Mouse (Mus musculus) mouse trophoblast stem cell (cell line): ENCODE results near the gene Bptf.
"Not testable (repeated sequence)": the region's sequence is repeated elsewhere in the genome, so short reads cannot be mapped to it uniquely, and the experiment has no call there.

Source experiments
- in situ Hi-C, 2 experiments: fragments of 300-500 bp; cut with MseI, MboI; formaldehyde crosslinking; loops; 2 replicates in 1 of 2; 3 replicates in 1 of 2; pipeline ENCODE4 v1.15.1; 2025

Bptf gene

GRCm38 (mm10) chr11:107113881-107114557 lies 17.9 kb downstream of the Bptf start:
- in situ Hi-C loops = no loop called here

DNA sequence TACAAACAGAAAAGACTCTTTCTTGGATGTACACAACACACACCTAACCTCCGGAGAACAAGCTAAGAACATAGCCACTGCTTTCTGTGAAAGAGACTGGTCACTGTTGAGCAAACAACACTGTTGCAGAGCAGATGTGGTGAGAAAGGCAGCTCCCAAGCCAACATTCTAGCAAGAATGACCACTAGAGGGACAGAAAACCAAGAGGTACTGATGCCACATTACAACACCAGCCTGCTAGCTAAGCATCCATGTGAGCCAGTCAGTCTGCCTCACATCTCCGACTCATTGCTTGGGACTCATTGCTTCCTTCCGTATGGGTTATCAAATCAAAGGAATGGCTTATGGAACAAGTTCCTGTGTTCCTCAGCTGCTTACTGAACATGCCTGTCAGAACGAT lies 18.8 kb downstream of the Bptf start:
- in situ Hi-C loops = no loop called here

GRCm38 (mm10) chr11:107109669-107110068 lies 22.3 kb downstream of the Bptf start:
- in situ Hi-C loops = no loop called here

- in situ Hi-C loops = no loop called here
These were observed 23.0 kb downstream of the Bptf start for GRCm38 (mm10) chr11:107108892-107109291.

DNA sequence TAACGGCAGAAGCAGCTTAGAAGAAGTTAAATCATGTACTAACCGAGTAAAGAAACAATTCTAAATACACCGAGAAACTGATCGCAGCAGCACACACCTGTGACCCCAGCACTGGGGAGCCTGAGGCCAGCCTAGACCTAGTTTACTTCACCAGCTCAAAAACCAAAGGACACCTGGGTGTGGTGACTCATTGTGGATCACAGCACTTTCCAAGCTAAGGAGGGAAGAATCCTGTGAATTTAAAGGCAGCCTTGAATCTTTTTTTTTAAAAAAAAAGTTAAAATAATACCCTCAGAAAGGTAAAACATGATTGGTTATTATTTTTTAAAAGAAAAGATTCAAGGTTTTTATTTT lies 24.2 kb downstream of the Bptf start:
- in situ Hi-C loops = no loop called here

DNA sequence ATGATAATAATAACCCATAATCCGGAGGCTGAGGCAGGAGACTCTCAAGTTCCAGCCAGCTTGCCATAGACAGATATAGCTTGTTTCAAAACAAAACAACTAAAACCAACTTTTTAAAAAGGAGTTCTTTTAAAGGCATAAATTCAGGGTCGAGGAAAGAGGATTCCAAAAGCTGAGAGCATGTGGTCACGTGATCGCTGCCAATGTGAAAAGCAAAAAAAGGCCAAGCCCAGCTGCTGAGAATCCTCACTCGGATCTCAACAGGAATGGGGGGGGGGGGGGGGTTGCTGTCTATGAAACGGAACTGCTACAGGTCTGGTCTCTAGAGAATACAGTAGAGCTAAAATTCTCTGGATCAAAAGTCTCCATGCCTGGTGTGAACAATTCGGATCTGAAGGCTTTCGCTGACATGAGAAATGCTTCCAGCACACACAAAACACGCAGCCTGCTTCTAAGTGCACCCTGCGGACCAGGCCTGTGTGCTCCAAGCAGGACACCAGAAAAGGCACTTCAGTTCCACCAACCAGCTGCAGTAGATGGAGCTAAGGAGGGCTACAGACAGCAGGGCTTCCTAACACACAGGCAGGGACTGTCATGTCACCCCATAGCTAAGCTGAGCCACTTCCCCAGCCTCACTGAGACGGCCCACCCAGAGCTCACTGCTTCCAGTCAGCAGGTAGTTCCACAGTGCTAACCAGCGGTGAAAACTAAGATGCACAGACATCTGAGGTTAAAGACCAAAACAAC lies 24.8 kb downstream of the Bptf start:
- in situ Hi-C loops = no loop called here

DNA sequence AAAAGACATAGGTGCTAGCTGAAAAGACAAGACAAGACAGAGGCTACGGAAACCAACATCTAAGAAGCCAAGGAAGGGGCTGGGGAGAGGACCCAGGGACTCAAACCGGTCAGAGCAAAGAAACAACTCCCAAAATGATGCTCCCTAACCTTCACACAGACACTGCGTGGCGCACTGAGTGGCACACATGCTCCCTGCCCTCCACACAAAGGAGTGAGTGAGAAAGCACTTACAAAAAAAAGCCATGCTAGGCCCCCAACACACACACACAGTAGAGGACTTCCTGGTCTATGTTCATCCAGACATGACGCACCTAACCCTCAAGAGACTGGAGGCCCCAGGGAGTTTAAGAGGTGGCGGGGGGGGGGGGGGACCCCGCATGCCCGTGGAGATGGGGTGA lies 25.5 kb downstream of the Bptf start:
- in situ Hi-C loops = no loop called here

GRCm38 (mm10) chr11:107105227-107105626 lies 26.7 kb downstream of the Bptf start:
- in situ Hi-C loops = no loop called here

DNA sequence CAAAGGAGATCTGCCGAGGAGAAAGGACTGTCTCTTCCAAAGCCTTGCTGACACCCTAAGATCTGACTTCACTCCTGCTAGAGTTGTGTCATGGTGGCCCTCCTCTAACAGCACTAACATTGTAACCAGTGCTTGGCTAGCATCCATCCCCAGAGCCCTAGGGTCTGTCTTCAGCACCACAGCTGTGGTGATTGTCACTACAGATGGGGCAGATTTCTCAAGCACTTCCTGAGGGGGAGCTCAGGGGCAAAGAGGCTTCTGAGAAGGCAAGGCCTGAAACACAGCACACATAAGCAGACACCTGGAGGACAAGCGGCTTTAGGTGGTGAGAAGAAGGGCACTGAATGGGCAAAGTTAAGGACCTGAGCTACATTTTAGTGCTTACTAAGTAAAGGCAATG lies 28.2 kb downstream of the Bptf start:
- in situ Hi-C loops = no loop called here

DNA sequence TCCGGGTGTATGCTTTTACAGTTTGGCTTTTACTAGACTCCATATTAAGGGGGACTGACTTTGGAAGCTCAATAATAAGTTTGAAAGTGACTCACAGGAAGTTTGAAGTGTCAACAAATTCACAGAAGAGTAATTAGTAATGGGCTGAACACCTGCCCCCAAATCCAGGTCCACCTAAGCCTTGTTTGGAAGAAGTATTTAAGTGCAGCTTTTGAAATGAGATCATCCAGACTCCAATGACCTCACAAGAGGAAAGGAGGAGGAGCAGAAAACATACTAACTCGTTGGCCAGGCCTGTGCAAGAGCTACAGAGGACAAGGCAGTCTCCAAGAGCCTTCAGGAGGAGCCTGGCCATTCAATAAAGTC lies 28.7 kb downstream of the Bptf start:
- in situ Hi-C loops = no loop called here

DNA sequence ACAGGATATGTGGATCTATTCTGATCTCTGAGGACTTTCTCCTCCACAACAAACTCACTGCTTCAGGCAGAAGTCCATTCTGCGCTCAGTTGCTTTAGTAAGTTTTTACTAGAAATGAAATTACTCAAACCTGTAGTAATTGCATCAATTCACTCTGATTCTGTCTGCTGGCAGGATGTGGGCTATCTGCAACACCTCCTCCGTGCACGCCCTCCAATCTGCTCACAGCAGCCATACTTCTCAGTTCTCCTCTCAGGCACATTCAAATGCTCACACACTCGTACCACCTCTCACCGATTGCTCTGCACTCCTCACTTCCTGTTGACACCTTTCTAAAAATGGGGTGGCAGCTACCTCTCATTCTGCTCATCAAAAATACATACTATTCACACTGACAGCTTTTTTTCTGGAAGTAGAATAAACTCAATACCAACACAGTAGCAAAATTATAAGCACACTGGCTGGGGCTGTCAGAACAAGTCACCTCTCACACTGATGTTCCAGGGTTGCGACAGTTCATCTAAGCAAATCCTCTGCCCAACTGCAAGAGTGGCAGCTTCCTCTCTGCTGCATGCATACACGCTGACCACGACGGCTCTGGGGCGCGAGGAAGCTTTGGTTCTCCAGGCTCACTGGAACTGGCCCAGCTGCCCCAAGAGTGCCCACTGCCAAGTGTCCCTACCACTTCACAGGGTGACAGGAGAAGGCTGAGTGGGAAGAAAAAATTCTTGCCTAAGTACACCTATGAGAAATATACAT lies 29.3 kb downstream of the Bptf start:
- in situ Hi-C loops = no loop called here

DNA sequence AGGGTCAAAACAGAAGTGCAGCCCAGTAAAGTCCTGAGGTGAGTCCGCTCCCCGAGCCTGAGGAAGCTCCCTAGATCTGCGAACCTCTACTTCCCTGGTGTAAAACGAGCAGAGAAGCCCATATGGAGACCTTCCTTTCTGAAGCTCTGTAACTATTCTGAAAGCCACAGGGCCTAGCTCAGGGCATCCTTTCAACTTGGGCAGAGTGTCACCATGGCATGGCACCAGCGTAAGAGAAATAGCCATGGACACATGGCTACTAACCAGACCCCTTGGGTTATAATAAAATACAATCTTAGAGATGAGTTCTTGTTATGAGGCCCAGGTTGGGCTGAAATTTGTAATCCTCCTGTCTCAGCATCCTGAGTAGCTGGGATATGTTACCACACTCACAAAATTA lies 35.0 kb downstream of the Bptf start:
- in situ Hi-C loops = no loop called here

DNA sequence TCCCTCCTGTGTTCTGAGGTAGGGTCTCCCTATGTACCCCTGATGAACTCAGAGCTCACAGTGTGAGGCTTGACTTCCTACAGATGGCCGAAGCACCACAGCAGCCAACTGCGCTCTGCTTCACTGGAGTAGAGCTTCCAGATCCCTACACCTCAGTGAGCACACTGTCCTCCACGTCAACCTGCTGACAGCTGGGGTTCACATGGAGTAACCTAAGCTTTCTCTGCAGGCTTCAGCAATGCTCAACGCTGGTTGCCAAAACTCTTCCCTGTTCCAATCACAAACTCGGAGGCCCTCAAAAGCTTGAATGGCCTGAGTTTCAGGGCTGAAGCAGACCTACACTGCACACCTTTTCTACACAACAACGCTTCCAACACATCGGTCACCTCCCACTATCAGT lies 38.1 kb downstream of the Bptf start:
- in situ Hi-C loops = no loop called here

DNA sequence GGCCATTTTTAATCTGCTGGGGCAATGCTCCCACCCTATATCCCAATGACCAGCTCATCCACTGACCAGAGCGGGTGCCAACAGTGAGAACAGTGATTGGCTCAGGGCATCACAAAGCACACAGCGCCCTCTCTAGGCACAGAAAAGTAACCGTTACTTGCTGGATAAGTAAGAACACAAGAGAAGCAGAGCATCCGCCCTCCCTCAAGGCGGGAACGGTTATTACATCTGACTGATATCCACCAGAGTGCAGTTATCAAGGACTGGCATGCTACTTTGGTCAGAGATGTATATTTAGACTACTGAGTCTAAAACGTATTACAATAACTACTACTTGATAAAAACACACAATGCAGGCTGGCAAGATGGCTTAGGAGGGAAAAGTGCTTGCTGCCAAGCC lies 39.3 kb downstream of the Bptf start:
- in situ Hi-C loops = no loop called here

- in situ Hi-C loops = no loop called here
These were observed 46.1 kb downstream of the Bptf start for GRCm38 (mm10) chr11:107085866-107086265.

GRCm38 (mm10) chr11:107083480-107083879 lies 48.4 kb downstream of the Bptf start:
- in situ Hi-C loops = no loop called here

GRCm38 (mm10) chr11:107065216-107065785 lies 66.6 kb downstream of the Bptf start:
- in situ Hi-C loops = no loop called here

GRCm38 (mm10) chr11:107064590-107064989 lies 67.3 kb downstream of the Bptf start:
- in situ Hi-C loops = no loop called here

- in situ Hi-C loops = no loop called here
These were observed 68.9 kb downstream of the Bptf start for GRCm38 (mm10) chr11:107063067-107063466.

DNA sequence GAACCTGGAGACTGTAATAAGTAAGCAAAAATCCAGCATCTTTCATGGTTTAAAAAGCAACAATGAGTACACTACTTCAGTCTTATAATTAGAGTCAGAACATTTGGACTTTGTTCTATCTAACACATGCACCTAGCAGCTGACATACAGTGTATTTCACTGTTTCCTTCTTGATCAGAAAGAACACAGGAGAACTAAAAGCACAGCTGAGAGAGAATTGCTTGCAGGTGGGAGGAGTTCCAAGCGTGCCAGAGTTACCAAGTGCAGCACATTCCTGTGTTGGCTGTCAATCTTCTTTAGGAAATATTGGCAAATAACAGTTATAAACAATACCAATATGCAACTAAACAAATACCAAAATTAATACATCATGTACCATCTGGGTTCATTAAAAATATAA lies 71.0 kb downstream of the Bptf start:
- in situ Hi-C loops = no loop called here

DNA sequence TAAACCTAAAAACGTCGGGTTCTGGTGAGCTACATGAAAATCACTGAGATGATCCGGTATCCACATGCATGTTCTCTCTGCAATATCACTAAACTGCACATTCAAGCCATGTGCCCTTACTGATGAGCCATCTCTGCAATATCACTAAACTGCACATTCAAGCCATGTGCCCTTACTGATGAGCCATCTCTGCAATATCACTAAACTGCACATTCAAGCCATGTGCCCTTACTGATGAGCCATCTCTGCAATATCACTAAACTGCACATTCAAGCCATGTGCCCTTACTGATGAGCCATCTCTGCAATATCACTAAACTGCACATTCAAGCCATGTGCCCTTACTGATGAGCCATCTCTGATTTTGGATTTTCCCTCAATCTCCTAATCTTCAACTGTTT lies 72.3 kb downstream of the Bptf start:
- in situ Hi-C loops = not testable (repeated sequence)

DNA sequence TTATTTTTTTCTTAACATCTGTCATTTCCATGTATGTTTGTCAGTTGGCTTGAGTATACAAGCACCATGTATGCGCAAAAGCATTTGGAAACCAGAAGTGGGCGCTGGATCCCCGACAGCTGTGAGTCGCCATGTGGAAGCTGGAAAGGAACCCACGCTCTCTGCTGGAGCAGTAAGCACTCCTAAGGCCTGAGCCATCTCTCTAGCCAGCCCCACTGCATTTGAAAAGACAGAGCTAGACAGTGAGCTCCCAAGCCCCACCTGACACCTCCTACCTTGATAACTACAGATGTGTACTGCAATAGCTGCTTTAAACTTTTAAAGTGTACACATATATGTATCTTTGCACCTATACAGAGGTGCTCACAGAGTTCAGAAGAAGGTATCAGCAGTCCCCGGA lies 74.5 kb downstream of the Bptf start:
- in situ Hi-C loops = no loop called here

- in situ Hi-C loops = no loop called here
These were observed 77.1 kb downstream of the Bptf start for GRCm38 (mm10) chr11:107054870-107055269.
